Mouse (Mus musculus) testis, adult 2 months (tissue): Measurements from ENCODE around the gene Nek11. TPM values are rescaled to one million over a fixed set of nuclear protein-coding genes. Genes with fewer than 3 reads are reported as not detected.

Experiments used
- H3K27ac ChIP-seq: fragments of 200-500 bp; 2 replicates; pipeline ENCODE4 v1.5.1; 2012; ENCODE audit warnings: low read depth, low read length; ENCODE audit not compliant: control insufficient read depth, insufficient read depth
- H3K27me3 ChIP-seq: fragments of 200-500 bp; 2 replicates; pipeline ENCODE4 v1.6.1; 2012; ENCODE audit warnings: mild to moderate bottlenecking, low read length, moderate library complexity; ENCODE audit not compliant: control insufficient read depth, insufficient read depth
- H3K36me3 ChIP-seq: fragments of 200-500 bp; 2 replicates; pipeline ENCODE4 v1.6.1; 2012; ENCODE audit warnings: mild to moderate bottlenecking, low read length; ENCODE audit not compliant: control insufficient read depth, insufficient read depth
- H3K4me1 ChIP-seq: fragments of 200-500 bp; 2 replicates; pipeline ENCODE4 v1.6.1; 2012; ENCODE audit warnings: low read length; ENCODE audit not compliant: control insufficient read depth, insufficient read depth
- H3K4me3 ChIP-seq: fragments of 200-500 bp; 2 replicates; pipeline ENCODE4 v1.5.1; 2012; ENCODE audit warnings: low read depth, mild to moderate bottlenecking, low read length, moderate library complexity, mixed read lengths; ENCODE audit not compliant: control insufficient read depth
- CTCF ChIP-seq: fragments of 200-500 bp; IDR thresholded peaks from 2 replicates; pipeline ENCODE4 v1.5.1; 2012; ENCODE audit warnings: low read depth, mild to moderate bottlenecking, inconsistent platforms, low read length, moderate library complexity; ENCODE audit not compliant: control insufficient read depth, insufficient read depth, insufficient replicate concordance
- POLR2A ChIP-seq: fragments of 200-500 bp; IDR thresholded peaks from 2 replicates; pipeline ENCODE4 v1.6.1; 2012; ENCODE audit warnings: low read depth, mild to moderate bottlenecking, inconsistent platforms, low read length, moderate library complexity; ENCODE audit not compliant: control insufficient read depth
- polyA plus RNA-seq: library from polyadenylated mRNA; depleted of rRNA; stranded (reverse); fragments of >200 nt; gene quantifications from 2 replicates; pipeline ENCODE4 v1.2.3, GENCODE M21; 2012; rRNA removed

Nek11 gene
- 10.1 and 10.9 TPM in 2 replicates for polyA plus RNA-seq

DNA sequence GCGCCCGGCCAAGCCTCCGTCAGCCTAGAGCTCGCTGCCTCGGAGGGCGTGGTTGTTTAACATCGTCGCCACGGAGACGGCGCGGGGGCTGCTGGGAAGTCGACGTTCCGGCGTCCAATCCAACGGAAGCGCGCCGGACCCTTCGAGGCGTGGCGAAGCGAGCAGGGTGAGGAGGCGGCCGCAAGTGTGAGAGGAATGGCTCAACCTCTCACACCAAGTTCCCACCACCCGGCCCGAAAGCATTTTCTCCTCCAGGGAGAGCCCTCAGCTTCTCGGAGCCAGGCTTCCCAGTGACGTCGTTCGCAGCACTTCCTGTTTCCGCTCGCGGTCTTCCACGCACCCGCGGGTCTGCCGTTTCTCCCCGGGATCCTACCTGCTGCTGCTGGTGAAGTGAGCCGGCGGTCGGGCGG is at the start of gene Nek11, which contains the start of gene Aste1:
TSS of gene Nek11 (minus strand) at position 307 of the 410 bp plus-strand sequence.
TSS of gene Aste1 (plus strand) at position 175 of the 410 bp plus-strand sequence.
- Histone ChIP-seq H3K36me3 (peaks cover 6% of the 10 kb centered on the region), H3K27me3 (no peaks in the 10 kb centered on the region), H3K4me1 (no peaks in the 10 kb centered on the region; the same call in 1 of the 2 replicates), H3K4me3 (peak within 1 kb of the TSS; percentile 93), H3K27ac (peak within 1 kb of the TSS; percentile 99)
- TF ChIP-seq CTCF (0 out of 2 replicates have a peak, but pooled peaks have one; percentile 2), POLR2A (peak; percentile 93)

DNA sequence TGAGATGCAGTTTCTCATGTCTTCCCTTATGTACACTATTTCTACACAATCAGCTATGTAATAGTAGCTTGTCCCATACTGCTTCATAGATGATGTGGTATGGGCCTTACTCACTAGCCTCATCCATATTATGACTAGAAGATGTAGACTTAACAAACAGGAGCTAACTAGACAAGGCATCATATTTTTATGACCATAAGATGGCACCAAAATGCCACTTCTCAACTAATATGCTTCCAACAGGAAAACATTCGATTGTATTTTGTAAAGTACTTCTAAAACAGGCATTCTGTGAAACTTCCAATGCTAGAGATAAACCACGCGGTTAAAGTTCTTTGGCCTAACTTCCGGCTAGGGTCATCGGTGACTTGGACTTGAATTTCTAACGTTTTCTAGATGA is 13.2 kb upstream of the Nek11 start:
- H3K27me3 ChIP-seq, result no peaks in the 10 kb centered on the region
- no peak for TF ChIP-seq CTCF
- TF ChIP-seq POLR2A, result no peak
- H3K4me3 ChIP-seq, result no peak overlapping the region
- no peaks in the 10 kb centered on the region for H3K4me1 ChIP-seq
- H3K36me3 ChIP-seq, result no peaks in the 10 kb centered on the region
- no peak overlapping the region for H3K27ac ChIP-seq

DNA sequence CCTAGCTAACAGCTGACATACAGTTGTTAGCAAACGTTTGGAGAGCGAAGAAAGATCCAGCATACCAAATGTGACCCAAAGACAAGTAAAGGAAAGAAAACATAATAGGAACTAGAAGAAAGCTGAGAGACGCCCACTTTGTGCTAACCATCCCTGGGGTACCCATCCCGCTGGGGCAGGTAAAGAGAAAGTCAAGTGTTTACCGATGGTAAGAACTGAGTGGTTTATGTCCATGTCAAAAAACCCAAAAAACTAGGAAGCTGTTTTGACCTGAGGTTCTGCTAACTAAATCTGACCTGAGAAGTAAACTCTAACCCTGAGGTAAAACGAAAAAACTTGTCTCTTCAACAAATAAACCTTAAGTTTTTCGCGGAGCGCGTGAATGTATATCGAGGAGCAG is 604 bp downstream of the Nek11 start:
- no peak for TF ChIP-seq CTCF
- TF ChIP-seq POLR2A, result no peak
- Histone ChIP-seq H3K27ac (peak overlapping the region; percentile 99), H3K4me3 (peak overlapping the region; percentile 93), H3K27me3 (no peaks in the 10 kb centered on the region), H3K36me3 (peaks cover 6% of the 10 kb centered on the region), H3K4me1 (no peaks in the 10 kb centered on the region; the same call in 1 of the 2 replicates)

DNA sequence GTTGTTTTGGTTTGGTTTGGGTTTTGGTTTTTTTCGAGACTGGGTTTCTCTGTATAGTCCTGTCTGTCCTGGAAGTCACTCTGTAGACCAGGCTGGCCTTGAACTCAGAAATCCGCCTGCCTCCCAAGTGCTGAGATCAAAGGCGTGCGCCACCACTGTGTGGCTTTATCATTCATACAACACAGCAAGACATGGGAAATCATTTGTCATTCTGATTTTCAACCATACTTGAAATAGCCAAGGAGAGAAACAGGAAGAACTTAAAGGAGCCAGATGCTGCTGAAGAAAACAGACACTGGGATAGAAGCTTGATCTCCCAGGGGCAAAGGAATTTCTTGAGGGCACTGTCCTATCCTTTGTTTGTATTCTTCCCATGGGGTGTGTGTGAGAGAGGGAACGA is 4.7 kb downstream of the Nek11 start:
- no peaks in the 10 kb centered on the region for H3K4me1 ChIP-seq
- no peaks in the 10 kb centered on the region for H3K27me3 ChIP-seq
- TF ChIP-seq POLR2A, result no peak
- no peak for TF ChIP-seq CTCF
- H3K27ac ChIP-seq, result no peak overlapping the region
- peak overlapping the region; percentile 85 for H3K4me3 ChIP-seq
- no peaks in the 10 kb centered on the region; the same call in 1 of the 2 replicates for H3K36me3 ChIP-seq

DNA sequence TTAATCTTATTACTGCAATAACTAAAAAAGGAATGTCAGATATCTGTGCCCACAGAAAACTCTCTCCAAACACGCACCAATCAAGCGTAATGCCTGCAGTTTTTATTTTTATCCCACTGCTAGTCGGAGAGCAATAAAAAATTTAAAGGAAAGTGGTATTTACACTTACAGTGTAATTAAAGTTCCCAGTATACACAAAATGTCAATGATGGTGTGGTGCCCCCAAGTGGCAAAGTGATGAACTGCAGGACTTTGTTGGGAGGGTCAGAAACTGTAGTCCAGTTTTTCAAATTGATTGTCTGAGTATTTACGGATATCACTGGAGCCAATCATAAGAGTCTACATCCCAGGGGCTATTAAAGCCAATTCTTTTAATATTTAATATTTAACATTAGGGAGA is 6.0 kb downstream of the Nek11 start:
- Histone ChIP-seq H3K4me1 (no peaks in the 10 kb centered on the region), H3K4me3 (no peak overlapping the region), H3K36me3 (no peaks in the 10 kb centered on the region; the same call in 1 of the 2 replicates), H3K27ac (no peak overlapping the region), H3K27me3 (no peaks in the 10 kb centered on the region)
- TF ChIP-seq POLR2A, result no peak
- no peak for TF ChIP-seq CTCF

DNA sequence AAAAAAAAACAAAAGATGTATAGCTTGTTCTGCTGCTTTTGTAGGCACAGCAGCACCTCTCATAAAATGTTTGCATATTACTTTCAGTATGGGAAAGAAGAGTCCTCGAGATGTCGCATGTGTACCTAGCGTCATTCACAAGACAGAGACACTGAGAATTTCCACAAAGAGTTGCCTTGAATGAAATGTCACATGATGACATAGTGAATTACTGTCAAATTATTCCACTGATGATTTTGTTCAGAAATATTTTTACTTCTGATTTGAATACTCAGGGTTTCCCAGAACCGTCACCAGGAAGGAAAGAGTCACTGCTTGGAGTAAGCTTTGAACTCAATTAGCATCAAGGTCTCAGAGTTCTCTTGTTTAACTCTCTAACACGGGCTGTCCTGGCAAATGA is 7.9 kb downstream of the Nek11 start:
- no peak for TF ChIP-seq POLR2A
- TF ChIP-seq CTCF, result no peak
- no peaks in the 10 kb centered on the region for H3K4me1 ChIP-seq
- H3K27me3 ChIP-seq, result no peaks in the 10 kb centered on the region

DNA sequence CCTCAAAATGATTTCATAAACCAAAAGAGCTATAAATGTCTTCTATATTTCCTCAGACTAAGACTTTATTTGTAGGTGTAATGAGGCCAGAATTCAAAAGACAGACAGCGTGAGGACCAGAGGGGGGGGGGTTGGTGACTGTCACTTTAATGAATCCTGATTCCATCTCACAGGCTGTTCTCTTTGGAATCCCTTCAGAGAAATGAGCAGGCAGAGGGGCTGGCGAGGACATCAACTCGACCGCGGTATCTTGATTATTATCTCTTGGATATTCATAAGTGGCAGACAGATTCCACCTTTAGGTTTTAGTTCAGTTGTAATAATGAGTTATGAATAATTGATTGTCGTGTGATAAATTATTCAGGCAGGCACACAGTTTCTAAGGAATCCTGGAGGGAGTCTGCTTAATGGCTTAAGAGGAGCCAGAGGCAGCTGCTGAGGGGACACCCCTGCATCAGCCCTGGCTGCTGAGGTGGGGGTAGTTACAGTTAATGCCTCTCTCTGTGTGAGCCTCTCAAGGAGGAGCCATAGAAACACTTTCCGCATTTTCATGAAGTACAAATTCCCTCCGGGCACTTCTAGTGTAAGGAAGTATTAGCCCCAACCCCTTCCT is 15.7 kb downstream of the Nek11 start:
- no peak overlapping the region for H3K4me3 ChIP-seq
- no peaks in the 10 kb centered on the region for H3K36me3 ChIP-seq
- TF ChIP-seq CTCF (no peak), POLR2A (no peak)
- no peaks in the 10 kb centered on the region for H3K4me1 ChIP-seq
- no peaks in the 10 kb centered on the region for H3K27me3 ChIP-seq
- no peak overlapping the region for H3K27ac ChIP-seq

More for the DNA sequence above, 7.9 kb downstream of the Nek11 start:
- H3K36me3 ChIP-seq, result no peaks in the 10 kb centered on the region; the same call in 1 of the 2 replicates
- H3K27ac ChIP-seq, result no peak overlapping the region
- no peak overlapping the region for H3K4me3 ChIP-seq
